Mouse (Mus musculus): ENCODE data around the gene Sppl2b.

GRCm38 (mm10) chr10:80842334-80842733 lies 12.7 kb upstream of the Sppl2b start:
- TF ChIP-seq POLR2A (IDR thresholded peaks at IDR 0.05; ENCODE audit: low read depth, low read length) (no peak), CTCF (IDR thresholded peaks at IDR 0.05; ENCODE audit: borderline replicate concordance, insufficient read depth, low read length) (no peak)

Data from embryonic fibroblast, embryonic 13.5 days (primary cell).